Mouse (Mus musculus) WW6 (cell line): ENCODE data around the gene Krt26.

Source experiments
- DNase-seq: peaks from one replicate; pipeline ENCODE4 v3.0.0-alpha.2; 2013; ENCODE audit warnings: low read depth, low spot score

Krt26 gene

DNA sequence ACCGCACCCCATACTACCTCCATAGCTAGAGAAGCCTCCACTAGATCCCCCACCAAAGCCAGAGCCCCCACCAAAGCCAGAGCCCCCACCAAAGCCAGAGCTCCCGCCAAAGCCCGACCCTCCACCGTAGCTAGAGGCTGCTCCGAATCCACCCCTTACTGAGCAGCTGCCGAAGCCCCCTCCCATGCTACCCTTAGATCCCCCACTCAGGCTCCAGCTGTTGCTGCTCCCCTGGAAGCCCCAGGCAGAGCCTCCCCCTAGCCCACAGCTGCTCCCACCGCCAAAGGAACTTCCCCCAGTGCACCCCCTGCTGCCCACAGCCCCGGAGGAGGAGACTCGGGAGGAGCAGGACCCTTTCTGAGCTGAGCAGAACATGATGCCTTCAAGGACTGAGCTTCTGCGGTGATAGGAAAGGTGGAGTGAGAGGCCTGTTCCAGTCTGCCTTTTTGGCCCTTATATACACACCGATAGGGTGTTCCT, 52.9 kb downstream of the Krt26 start, which contains the start of gene Krt24:
Gene Krt24 (minus strand): TSS at position 430 of the 480 bp plus-strand sequence.
- no peak for DNase-seq

DNA sequence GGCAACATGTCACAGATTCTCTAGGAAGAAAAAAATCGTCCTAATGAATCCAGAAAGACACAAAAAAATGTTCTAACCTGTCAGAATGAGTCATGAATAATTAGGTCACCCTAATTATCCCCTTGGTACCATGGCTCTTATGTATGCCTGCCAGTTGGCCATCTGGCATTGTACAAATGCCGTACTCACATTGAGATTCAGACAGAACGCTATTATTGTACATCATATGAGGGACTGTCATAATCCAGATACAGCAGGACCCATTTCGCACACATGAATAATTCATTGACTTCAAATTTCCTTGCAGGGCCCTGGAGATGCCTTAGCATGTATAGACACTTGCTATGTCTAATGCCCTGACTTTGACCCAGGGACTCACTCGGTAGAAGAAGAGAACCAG, 53.8 kb downstream of the Krt26 start:
- no peak for DNase-seq

DNA sequence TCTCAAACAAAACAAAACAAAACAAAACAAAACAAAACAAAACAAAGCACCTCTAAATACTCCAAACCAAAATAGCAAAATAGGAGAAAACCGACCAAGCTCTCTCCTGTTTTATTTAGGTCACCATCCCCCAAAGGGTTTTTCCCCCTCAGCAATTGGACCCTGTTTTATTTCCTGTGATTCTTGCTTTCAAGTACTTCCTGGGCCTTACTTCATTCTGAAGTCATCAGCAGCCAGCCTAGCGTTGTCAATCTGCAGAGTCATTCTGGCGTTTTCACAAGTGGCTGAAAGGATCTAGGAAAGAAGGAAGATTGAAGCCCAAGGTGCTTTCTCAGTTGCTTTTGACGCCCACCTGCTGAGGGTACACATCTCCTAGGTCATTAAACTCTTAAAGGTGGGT, 54.4 kb downstream of the Krt26 start:
- DNase-seq = no peak

DNA sequence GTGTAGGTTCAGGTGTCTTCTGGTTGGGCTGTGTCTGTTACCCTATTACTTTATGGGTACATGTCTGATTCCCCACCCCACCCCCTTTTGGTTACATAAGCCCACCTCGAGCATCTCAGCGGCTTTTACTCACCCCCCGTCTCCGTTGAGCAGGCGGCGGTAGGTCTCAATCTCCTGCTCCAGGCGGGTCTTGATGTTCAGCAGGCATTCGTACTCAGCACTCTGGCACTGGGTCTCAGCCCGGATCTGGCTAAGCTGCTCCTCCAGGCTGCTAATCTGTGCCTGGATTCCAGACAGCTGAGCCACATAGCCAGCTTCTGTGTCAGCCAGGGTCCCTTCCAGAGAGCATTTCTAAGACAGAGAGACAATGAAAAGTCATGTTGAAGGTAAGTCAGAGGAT, 56.6 kb downstream of the Krt26 start:
- DNase-seq = no peak

DNA sequence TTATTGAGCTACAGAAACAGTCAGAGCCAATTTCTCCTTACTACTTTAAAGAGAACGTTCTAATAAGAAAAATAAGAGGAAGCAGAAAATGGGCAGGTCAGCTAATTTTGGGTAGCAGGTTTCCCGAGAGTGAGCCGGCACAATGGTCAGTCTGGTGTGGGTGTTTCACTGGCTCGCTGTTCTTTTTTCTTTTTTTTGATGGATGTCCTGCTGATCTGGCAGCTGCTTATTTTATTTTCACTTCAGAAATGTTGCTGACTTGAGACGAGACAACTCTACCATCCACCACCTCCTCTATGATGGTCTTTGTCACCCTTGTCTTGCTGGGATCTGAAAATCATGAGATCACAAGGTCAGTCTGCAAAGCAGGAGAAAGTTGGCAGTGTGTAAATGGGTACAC, 57.8 kb downstream of the Krt26 start:
- no peak for DNase-seq
